Mouse (Mus musculus): Measurements from ENCODE around the gene Klhl30. TPM values are rescaled to one million over a fixed set of nuclear protein-coding genes. Genes with fewer than 3 reads are reported as not detected.

The Klhl30 gene
- total RNA-seq, 2 experiments from 2014 or later, result not detected

- ATAC-seq (replicated peaks; ENCODE audit: low FRiP score, poor library complexity, severe bottlenecking), result no peak
Measured at GRCm38 (mm10) chr1:91356105-91356504, 5.3 kb downstream of the Klhl30 start.

GRCm38 (mm10) chr1:91362113-91362512, 11.3 kb downstream of the Klhl30 start:
- no peak for ATAC-seq (replicated peaks; ENCODE audit: low FRiP score, poor library complexity, severe bottlenecking)

- no peak for ATAC-seq (replicated peaks; ENCODE audit: low FRiP score, poor library complexity, severe bottlenecking)
Measured at GRCm38 (mm10) chr1:91364822-91365644, 14.2 kb downstream of the Klhl30 start.

GRCm38 (mm10) chr1:91365816-91366214, 15.0 kb downstream of the Klhl30 start:
- no peak for ATAC-seq (replicated peaks; ENCODE audit: low FRiP score, poor library complexity, severe bottlenecking)

GRCm38 (mm10) chr1:91366215-91367108, 15.6 kb downstream of the Klhl30 start, which contains the start of gene Erfe:
TSS of gene Erfe (plus strand) at chr1:91366430.
- peak; percentile 89 for ATAC-seq (replicated peaks; ENCODE audit: low FRiP score, poor library complexity, severe bottlenecking)

- no peak for ATAC-seq (replicated peaks; ENCODE audit: low FRiP score, poor library complexity, severe bottlenecking)
Measured at GRCm38 (mm10) chr1:91367295-91367694, 16.5 kb downstream of the Klhl30 start.

- no peak for ATAC-seq (replicated peaks; ENCODE audit: low FRiP score, poor library complexity, severe bottlenecking)
Measured at GRCm38 (mm10) chr1:91369408-91369807, 18.6 kb downstream of the Klhl30 start.

- no peak for ATAC-seq (replicated peaks; ENCODE audit: low FRiP score, poor library complexity, severe bottlenecking)
Measured at GRCm38 (mm10) chr1:91370055-91370454, 19.2 kb downstream of the Klhl30 start.

- ATAC-seq (replicated peaks; ENCODE audit: low FRiP score, poor library complexity, severe bottlenecking), result peak; percentile 75
Measured at GRCm38 (mm10) chr1:91373414-91373835, 22.6 kb downstream of the Klhl30 start.

GRCm38 (mm10) chr1:91380453-91381090, 29.8 kb downstream of the Klhl30 start:
- peak; percentile 82 for ATAC-seq (replicated peaks; ENCODE audit: low FRiP score, poor library complexity, severe bottlenecking)

- ATAC-seq (replicated peaks; ENCODE audit: low FRiP score, poor library complexity, severe bottlenecking), result no peak
Measured at GRCm38 (mm10) chr1:91381091-91381471, 30.3 kb downstream of the Klhl30 start.

GRCm38 (mm10) chr1:91390369-91390768, 39.6 kb downstream of the Klhl30 start:
- ATAC-seq (replicated peaks; ENCODE audit: low FRiP score, poor library complexity, severe bottlenecking), result no peak

- peak; percentile 30; the same call in 1 of the 2 replicates for ATAC-seq (replicated peaks; ENCODE audit: low FRiP score, poor library complexity, severe bottlenecking)
Measured at GRCm38 (mm10) chr1:91397927-91398259, 47.1 kb downstream of the Klhl30 start.

- peak; percentile 88 for ATAC-seq (replicated peaks; ENCODE audit: low FRiP score, poor library complexity, severe bottlenecking)
Measured at GRCm38 (mm10) chr1:91398260-91399062, 47.6 kb downstream of the Klhl30 start, which contains the start of gene Ilkap. TSS of gene Ilkap (minus strand) at chr1:91398815.

- ATAC-seq (replicated peaks; ENCODE audit: low FRiP score, poor library complexity, severe bottlenecking), result no peak
Measured at GRCm38 (mm10) chr1:91404976-91405375, 54.2 kb downstream of the Klhl30 start.

- ATAC-seq (replicated peaks; ENCODE audit: low FRiP score, poor library complexity, severe bottlenecking), result no peak
Measured at GRCm38 (mm10) chr1:91405406-91406169, 54.8 kb downstream of the Klhl30 start.

GRCm38 (mm10) chr1:91407819-91408218, 57.0 kb downstream of the Klhl30 start:
- ATAC-seq (replicated peaks; ENCODE audit: low FRiP score, poor library complexity, severe bottlenecking), result no peak

GRCm38 (mm10) chr1:91411631-91412285, 60.9 kb downstream of the Klhl30 start:
- ATAC-seq (replicated peaks; ENCODE audit: low FRiP score, poor library complexity, severe bottlenecking), result no peak

Data from erythroid progenitor cell, adult 5-6 weeks (primary cell).